Mouse (Mus musculus) naive thymus-derived CD4-positive, alpha-beta T cell, adult 2 months (primary cell): ENCODE measurements around the gene Rbfox1.

ENCODE experiments used
- DNase-seq: peaks from one replicate; pipeline ENCODE4 v3.0.0-alpha.2; 2011; ENCODE audit warnings: low read depth

Rbfox1 gene

GRCm38 (mm10) chr16:6232966-6233365, 347.8 kb downstream of the Rbfox1 start:
- no peak for DNase-seq

GRCm38 (mm10) chr16:6241393-6241792, 356.2 kb downstream of the Rbfox1 start:
- DNase-seq: no peak

GRCm38 (mm10) chr16:6242468-6242867, 357.3 kb downstream of the Rbfox1 start:
- no peak for DNase-seq

GRCm38 (mm10) chr16:6247569-6247968, 362.4 kb downstream of the Rbfox1 start:
- DNase-seq: no peak

GRCm38 (mm10) chr16:6264557-6264956, 379.4 kb downstream of the Rbfox1 start:
- DNase-seq: no peak

- DNase-seq: no peak
Measured at GRCm38 (mm10) chr16:6265610-6266009, 380.5 kb downstream of the Rbfox1 start.

- DNase-seq: no peak
Measured at GRCm38 (mm10) chr16:6271596-6272370, 386.6 kb downstream of the Rbfox1 start.

GRCm38 (mm10) chr16:6283496-6283895, 398.3 kb downstream of the Rbfox1 start:
- DNase-seq: no peak

GRCm38 (mm10) chr16:6284317-6284716, 399.2 kb downstream of the Rbfox1 start:
- DNase-seq: no peak

- DNase-seq: no peak
Measured at GRCm38 (mm10) chr16:6287699-6288098, 402.5 kb downstream of the Rbfox1 start.

- DNase-seq: no peak
Measured at GRCm38 (mm10) chr16:6300112-6300511, 415.0 kb downstream of the Rbfox1 start.

- DNase-seq: no peak
Measured at GRCm38 (mm10) chr16:6303082-6303481, 417.9 kb downstream of the Rbfox1 start.

- DNase-seq: no peak
Measured at GRCm38 (mm10) chr16:6309940-6310339, 424.8 kb downstream of the Rbfox1 start.

- DNase-seq: no peak
Measured at GRCm38 (mm10) chr16:6310744-6311678, 425.9 kb downstream of the Rbfox1 start.

GRCm38 (mm10) chr16:6313689-6314088, 428.5 kb downstream of the Rbfox1 start:
- DNase-seq: no peak

GRCm38 (mm10) chr16:6324832-6325231, 439.7 kb downstream of the Rbfox1 start:
- DNase-seq: no peak

GRCm38 (mm10) chr16:6331400-6331939, 446.3 kb downstream of the Rbfox1 start:
- DNase-seq: no peak

- DNase-seq: no peak
Measured at GRCm38 (mm10) chr16:6333273-6333672, 448.1 kb downstream of the Rbfox1 start.

GRCm38 (mm10) chr16:6348103-6348502, 462.9 kb downstream of the Rbfox1 start:
- DNase-seq: no peak

- DNase-seq: no peak
Measured at GRCm38 (mm10) chr16:6348581-6349241, 463.6 kb downstream of the Rbfox1 start.

GRCm38 (mm10) chr16:6349381-6349780, 464.2 kb downstream of the Rbfox1 start:
- no peak for DNase-seq

- DNase-seq: no peak
Measured at GRCm38 (mm10) chr16:6350256-6350655, 465.1 kb downstream of the Rbfox1 start.
